Mouse (Mus musculus): ENCODE results near the gene Slc35b4. TPM values are rescaled to one million over a fixed set of nuclear protein-coding genes. Genes with fewer than 3 reads are reported as not detected.

The Slc35b4 gene
- polyA plus RNA-seq, 1 experiment from 2014 or later = 36.3 TPM

DNA sequence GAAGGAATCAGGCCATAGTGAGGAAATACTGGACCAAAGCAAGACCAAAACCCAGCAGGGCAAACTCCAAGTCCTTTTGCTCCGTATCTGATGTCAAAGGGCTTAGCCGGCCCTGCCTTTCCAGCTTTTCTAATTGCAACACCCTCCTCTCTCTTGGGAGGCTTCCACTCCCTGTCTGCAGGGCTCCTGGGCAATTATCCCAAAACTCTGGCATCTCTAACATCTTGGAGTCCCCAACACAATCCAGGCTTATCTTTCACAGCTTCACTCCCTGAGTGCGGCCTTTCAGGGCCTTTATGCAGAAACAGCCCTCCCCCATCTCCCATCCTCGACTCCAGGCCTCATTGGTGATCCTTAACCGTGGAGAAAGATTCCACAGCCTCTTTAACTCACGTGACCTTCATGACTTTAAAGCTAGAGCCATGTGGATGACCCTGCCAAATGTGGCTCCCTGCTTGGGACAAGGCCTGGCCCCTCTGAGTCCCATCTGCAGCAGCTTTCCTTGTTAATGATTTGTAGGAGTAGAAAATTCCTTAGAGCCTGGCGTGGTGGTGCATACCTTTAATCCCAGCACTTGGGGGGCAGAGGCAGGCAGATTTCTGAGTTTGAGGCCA is 11.2 kb upstream of the Slc35b4 start:
- 36% methylated on average over 7 of the region's 7 CpGs for WGBS
- ATAC-seq (ENCODE audit: extremely low read depth, insufficient number of reproducible peaks, low FRiP score, low TSS enrichment) = no peak
- no peaks in the 10 kb centered on the region for H3K27me3 ChIP-seq (replicated peaks)

DNA sequence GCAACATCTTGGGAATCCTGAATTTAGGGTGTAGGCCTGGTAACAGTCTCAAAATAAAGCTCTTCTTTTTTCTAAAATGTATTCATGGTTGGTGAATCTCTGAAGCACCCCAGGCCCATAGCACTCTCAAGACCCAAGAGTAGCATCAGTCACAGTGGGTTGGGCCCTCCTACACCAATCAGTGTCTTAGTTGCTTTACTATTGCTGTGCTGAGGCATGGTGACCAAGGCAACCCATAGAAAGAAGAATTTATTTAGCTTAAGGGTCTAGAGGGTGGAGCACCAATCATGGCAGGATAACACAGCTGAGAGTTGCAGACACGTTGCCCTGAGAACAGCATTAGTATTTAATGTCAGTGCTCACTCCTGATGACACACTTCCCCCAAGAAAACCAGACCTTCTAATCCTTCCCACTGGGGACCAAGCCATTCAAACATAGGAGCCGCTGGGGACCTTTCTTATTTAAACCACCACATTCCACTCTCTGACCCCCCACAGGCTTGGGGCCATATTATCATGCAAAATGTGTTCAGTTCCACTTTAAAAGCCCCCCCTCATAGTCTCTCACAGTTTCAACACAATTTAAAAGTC is 10.5 kb upstream of the Slc35b4 start:
- ATAC-seq (ENCODE audit: extremely low read depth, insufficient number of reproducible peaks, low FRiP score, low TSS enrichment) = no peak
- 61% methylated on average over 2 of the region's 2 CpGs for WGBS
- H3K4me3 ChIP-seq = no peak overlapping the region
- H3K36me3 ChIP-seq = no peaks in the 10 kb centered on the region
- H3K9ac ChIP-seq = no peak overlapping the region
- no peak overlapping the region for H3K4me2 ChIP-seq
- H3K4me1 ChIP-seq = peaks cover 5% of the 10 kb centered on the region; the same call in 1 of the 2 replicates
- H3K27ac ChIP-seq (replicated peaks) = no peak overlapping the region
- no peaks in the 10 kb centered on the region for H3K9me3 ChIP-seq
- no peaks in the 10 kb centered on the region for H3K27me3 ChIP-seq (replicated peaks)

More for the DNA sequence above, 11.2 kb upstream of the Slc35b4 start:
- H3K9ac ChIP-seq = no peak overlapping the region
- H3K9me3 ChIP-seq = no peaks in the 10 kb centered on the region
- no peak overlapping the region for H3K4me2 ChIP-seq
- H3K4me3 ChIP-seq = no peak overlapping the region
- peaks cover 5% of the 10 kb centered on the region; the same call in 1 of the 2 replicates for H3K4me1 ChIP-seq
- no peaks in the 10 kb centered on the region for H3K36me3 ChIP-seq
- no peak overlapping the region for H3K27ac ChIP-seq (replicated peaks)

DNA sequence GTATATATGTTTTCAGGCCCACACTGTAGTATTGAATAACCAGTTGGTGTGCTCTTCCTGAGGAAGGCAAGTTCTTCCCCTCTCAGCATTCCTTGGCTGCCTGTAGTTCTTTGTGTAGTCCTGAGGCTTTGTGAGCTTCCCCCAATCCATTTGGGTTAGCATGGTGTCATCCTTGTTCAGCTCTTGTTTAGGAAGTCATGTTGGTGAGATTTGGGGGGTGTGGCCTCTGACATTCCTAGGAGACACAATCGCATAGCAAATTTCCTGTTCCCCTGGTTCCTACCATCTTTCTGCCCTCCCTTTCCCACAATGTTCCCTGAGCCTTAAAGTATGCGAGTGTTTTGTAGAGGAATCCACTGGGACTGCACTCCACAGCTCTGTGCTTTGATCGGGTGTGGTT is 6.4 kb upstream of the Slc35b4 start:
- H3K9ac ChIP-seq = no peak overlapping the region
- no peak overlapping the region for H3K4me3 ChIP-seq
- H3K4me2 ChIP-seq = no peak overlapping the region
- H3K9me3 ChIP-seq = no peaks in the 10 kb centered on the region; the same call in 1 of the 2 replicates
- peaks cover 5% of the 10 kb centered on the region; the same call in 1 of the 2 replicates for H3K4me1 ChIP-seq
- H3K36me3 ChIP-seq = no peaks in the 10 kb centered on the region
- WGBS = 85% methylated on average over 3 of the region's 3 CpGs
- ATAC-seq (ENCODE audit: extremely low read depth, insufficient number of reproducible peaks, low FRiP score, low TSS enrichment) = no peak
- no peak overlapping the region for H3K27ac ChIP-seq (replicated peaks)
- H3K27me3 ChIP-seq (replicated peaks) = no peaks in the 10 kb centered on the region

DNA sequence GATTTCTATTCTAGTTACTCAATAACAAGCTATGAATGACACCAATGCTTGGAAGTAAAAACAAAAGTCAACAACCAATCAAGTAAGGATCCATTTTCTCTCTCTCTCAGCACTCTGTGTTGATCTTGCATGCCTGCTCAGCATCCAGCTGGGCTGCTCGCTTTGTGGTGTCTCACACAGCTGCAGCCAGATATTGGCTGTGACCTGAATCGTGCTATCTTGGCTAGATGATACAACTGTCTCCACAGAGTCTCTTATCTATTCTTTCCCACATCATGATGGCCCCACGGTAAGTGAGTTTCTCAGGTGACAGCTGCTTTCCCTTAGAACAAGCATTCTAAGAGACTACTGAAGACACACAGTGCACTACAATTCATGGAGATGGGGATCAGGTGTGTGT is 5.0 kb upstream of the Slc35b4 start:
- Histone ChIP-seq H3K4me1 (peaks cover 3% of the 10 kb centered on the region; the same call in 1 of the 2 replicates), H3K9me3 (no peaks in the 10 kb centered on the region; the same call in 1 of the 2 replicates), H3K27me3 (replicated peaks) (no peaks in the 10 kb centered on the region), H3K9ac (no peak overlapping the region), H3K36me3 (no peaks in the 10 kb centered on the region), H3K4me3 (no peak overlapping the region), H3K27ac (replicated peaks) (no peak overlapping the region), H3K4me2 (no peak overlapping the region)
- WGBS = 38% methylated on average over 3 of the region's 3 CpGs
- ATAC-seq (ENCODE audit: extremely low read depth, insufficient number of reproducible peaks, low FRiP score, low TSS enrichment) = no peak

DNA sequence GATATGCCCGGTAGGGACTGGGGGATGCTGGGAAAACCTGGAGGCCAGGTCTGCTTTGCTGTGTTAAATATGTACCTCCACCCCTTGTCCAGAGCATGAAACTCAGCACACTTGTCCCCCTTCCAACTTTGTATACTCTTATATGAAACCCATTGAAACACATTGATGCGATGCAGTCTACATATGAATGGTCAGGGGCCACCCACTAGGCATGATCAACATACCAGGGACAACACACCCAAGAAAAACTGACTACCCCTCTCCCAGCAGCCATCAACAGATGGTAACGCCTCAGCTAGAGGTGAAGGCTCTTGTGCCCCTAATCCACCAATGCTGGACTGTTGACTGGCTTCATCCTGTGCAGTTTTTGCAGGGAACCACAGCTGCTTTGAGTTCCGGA is 3.0 kb upstream of the Slc35b4 start:
- H3K4me3 ChIP-seq = no peak overlapping the region
- H3K4me1 ChIP-seq = peaks cover 15% of the 10 kb centered on the region
- H3K36me3 ChIP-seq = no peaks in the 10 kb centered on the region
- H3K27ac ChIP-seq (replicated peaks) = no peak overlapping the region
- no peak overlapping the region for H3K9ac ChIP-seq
- ATAC-seq (ENCODE audit: extremely low read depth, insufficient number of reproducible peaks, low FRiP score, low TSS enrichment) = no peak
- no peaks in the 10 kb centered on the region; the same call in 1 of the 2 replicates for H3K9me3 ChIP-seq
- H3K27me3 ChIP-seq (replicated peaks) = no peaks in the 10 kb centered on the region
- no peak overlapping the region for H3K4me2 ChIP-seq
- WGBS = 77% methylated on average over 4 of the region's 4 CpGs

DNA sequence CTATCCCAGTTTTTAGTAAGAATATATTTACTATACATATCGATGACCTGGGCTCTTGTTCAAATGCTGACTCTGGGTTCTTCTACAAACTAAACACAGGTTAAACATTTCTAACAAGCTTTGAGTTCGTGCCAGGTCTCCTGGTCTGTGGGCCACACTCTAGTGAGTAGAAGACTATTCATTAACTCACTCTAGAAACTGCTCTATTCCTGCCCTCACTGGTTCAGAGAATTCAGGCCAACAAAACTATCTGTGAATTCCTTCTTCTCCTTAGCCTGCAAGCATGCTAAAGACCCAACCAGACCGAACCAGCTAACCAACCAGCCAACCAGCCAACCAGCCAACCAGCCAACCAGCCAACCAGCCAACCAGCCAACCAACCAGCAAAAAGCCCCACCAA is 2.1 kb upstream of the Slc35b4 start:
- Histone ChIP-seq H3K4me2 (no peak overlapping the region), H3K9me3 (no peaks in the 10 kb centered on the region; the same call in 1 of the 2 replicates), H3K27ac (replicated peaks) (no peak overlapping the region), H3K4me3 (no peak overlapping the region), H3K4me1 (peaks cover 20% of the 10 kb centered on the region), H3K9ac (no peak overlapping the region), H3K27me3 (replicated peaks) (no peaks in the 10 kb centered on the region), H3K36me3 (no peaks in the 10 kb centered on the region)
- no peak for ATAC-seq (ENCODE audit: extremely low read depth, insufficient number of reproducible peaks, low FRiP score, low TSS enrichment)
- 72% methylated on average over 3 of the region's 3 CpGs for WGBS

DNA sequence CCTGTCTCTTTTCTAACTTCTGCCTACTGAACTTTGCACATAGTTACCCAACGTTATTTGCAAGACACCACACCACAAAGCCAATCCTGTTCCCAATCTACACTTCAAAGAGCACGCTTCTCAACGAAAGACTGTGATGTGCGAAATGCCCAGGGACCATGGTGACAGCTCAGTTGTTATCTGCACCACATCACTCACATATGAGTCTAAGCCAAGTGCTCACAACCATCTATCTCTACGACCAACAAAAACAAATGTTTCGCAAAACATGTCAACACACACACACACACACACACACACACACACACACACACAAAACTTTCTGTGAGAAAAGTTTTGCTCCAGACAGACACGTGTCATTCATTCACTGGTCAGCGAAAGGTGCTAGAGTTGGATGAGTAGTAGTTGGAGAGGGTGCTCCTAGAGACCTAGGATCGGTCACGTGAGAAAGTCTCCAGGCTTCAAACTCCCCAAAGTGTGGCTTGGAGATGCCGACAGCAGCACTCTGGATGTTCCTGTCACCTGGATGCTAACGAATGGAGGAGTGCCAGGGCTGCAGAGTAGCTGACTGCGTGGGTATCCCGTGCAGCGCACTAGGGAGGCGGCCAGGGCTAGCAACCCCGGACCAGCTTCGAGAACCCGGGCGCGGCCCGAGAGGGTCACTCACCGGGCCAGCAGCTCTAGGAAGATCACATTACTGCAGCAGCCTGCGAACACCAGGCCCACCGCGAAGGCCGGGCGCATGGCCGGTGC is 624 bp downstream of the Slc35b4 start:
- Histone ChIP-seq H3K4me2 (peak overlapping the region; percentile 80), H3K27me3 (replicated peaks) (no peaks in the 10 kb centered on the region), H3K9me3 (no peaks in the 10 kb centered on the region; the same call in 1 of the 2 replicates), H3K4me1 (peaks cover 46% of the 10 kb centered on the region), H3K4me3 (peak overlapping the region; percentile 95), H3K9ac (peak overlapping the region; percentile 93), H3K36me3 (peaks cover 5% of the 10 kb centered on the region; the same call in 1 of the 2 replicates), H3K27ac (replicated peaks) (peak overlapping the region; percentile 89)
- ATAC-seq (ENCODE audit: extremely low read depth, insufficient number of reproducible peaks, low FRiP score, low TSS enrichment) = peak; percentile 56
- WGBS = 2% methylated on average over 29 of the region's 29 CpGs

DNA sequence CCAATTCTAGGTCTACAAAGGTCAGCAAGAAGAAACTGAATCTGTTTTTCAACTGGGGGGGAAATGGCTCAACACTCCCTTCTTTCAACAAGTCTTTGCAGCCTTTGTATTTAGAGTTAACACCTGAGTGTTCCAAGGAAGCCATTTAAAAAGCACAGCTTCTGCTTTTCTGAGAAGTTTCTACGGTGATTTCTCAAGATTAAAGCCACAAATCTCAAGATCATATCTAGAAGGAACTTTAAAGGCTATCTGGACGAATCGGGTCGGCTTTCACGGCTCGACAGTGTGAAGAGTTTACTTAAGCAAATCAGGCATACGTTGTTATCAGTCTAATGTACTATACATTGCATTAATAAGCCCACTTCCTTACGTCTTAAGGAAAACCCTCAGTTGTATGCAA is 2.2 kb downstream of the Slc35b4 start:
- WGBS = 62% methylated on average over 8 of the region's 8 CpGs
- peaks cover 59% of the 10 kb centered on the region for H3K4me1 ChIP-seq
- ATAC-seq (ENCODE audit: extremely low read depth, insufficient number of reproducible peaks, low FRiP score, low TSS enrichment) = no peak
- no peaks in the 10 kb centered on the region for H3K9me3 ChIP-seq
- no peak overlapping the region for H3K27ac ChIP-seq (replicated peaks)
- H3K4me2 ChIP-seq = no peak overlapping the region
- peaks cover 13% of the 10 kb centered on the region for H3K36me3 ChIP-seq
- no peaks in the 10 kb centered on the region for H3K27me3 ChIP-seq (replicated peaks)
- no peak overlapping the region for H3K4me3 ChIP-seq
- no peak overlapping the region for H3K9ac ChIP-seq

DNA sequence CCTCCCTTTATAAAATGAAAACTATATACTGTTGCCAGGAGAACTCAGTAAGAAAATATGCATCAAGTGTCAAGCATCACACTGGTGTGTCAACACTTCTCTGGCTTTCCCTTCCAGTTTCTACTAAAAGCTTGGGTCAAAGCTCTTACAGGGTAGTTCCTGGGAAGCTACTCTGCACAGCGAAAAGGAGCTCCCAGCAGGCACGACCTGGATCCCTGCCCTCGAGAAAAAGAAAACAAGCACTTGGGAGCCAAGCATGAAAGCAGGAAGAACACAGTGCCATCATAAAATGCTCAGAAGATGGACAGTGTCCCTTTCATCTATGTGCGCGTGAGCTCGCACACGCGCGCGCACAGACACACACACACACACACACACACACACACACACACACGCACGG is 3.7 kb downstream of the Slc35b4 start:
- 81% methylated on average over 12 of the region's 12 CpGs for WGBS
- Histone ChIP-seq H3K9me3 (no peaks in the 10 kb centered on the region), H3K27ac (replicated peaks) (no peak overlapping the region), H3K36me3 (peaks cover 26% of the 10 kb centered on the region), H3K4me2 (no peak overlapping the region), H3K27me3 (replicated peaks) (no peaks in the 10 kb centered on the region), H3K9ac (no peak overlapping the region), H3K4me1 (peaks cover 59% of the 10 kb centered on the region), H3K4me3 (no peak overlapping the region)
- no peak for ATAC-seq (ENCODE audit: extremely low read depth, insufficient number of reproducible peaks, low FRiP score, low TSS enrichment)

DNA sequence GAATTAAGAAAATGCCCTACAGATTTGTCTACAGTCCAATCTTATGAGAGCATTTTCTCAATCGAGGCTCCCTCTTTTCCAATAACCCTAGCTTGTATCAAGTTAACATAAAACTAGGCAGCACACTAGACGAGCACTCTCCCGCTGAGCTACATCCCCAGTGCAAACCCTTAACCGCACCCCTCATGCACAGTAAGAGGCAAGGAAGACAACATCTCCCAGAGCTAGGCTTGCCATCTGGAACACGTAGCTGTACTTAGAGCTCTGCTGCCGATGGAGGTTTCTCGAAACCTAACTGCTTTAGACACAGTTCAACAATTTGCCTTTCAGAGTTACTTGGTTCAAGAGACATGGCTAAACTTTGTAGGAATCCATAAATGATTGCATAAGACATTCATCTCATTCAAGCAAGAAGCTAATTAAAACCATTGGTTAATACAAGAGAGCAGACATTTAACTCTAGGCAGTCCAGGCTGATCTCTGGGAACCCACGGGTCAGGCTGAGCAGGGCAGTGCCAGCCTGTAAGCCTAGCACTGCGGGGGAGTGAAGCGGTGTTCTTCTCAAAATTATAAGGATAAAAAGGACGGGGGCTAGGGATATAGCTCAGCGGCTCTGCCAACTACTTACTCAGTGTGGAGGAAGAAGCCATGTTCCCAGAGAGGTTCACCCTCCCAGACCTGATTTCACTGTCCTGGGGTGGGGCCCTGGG is 5.0 kb downstream of the Slc35b4 start:
- no peaks in the 10 kb centered on the region for H3K27me3 ChIP-seq (replicated peaks)
- no peaks in the 10 kb centered on the region for H3K9me3 ChIP-seq
- H3K4me2 ChIP-seq = no peak overlapping the region
- 86% methylated on average over 12 of the region's 12 CpGs for WGBS
- peaks cover 56% of the 10 kb centered on the region for H3K4me1 ChIP-seq
- ATAC-seq (ENCODE audit: extremely low read depth, insufficient number of reproducible peaks, low FRiP score, low TSS enrichment) = no peak
- no peak overlapping the region for H3K4me3 ChIP-seq
- H3K36me3 ChIP-seq = peaks cover 34% of the 10 kb centered on the region
- H3K9ac ChIP-seq = no peak overlapping the region
- no peak overlapping the region for H3K27ac ChIP-seq (replicated peaks)

DNA sequence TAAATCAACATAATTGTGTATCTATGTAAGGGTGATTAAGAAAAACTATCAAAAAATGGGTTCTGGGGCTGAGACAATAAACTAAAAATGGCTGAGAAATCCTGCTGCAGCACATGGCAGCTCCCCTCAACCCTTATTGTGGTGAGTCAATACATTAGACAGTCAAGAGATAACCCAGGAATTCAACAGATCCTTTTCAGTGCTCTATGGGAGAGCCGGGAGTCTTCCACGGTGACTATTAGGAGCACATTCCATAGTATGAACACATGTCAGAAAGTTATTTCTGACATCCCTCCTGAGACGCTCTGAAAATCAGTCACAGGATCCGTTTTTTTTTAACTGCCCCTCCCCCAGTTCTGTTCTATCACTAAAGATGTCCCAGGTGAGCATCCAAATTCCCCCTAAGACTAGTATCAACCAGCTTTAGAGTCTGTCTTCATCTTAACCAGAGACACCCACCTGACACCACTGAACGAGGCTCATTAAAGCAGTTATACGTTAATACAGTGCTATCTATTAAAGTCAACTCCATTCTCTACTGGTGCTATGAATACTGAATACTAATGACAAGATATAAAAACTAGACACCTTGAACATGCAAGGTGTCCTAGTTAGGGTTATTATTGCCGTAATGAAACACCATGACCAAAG is 5.9 kb downstream of the Slc35b4 start:
- H3K4me2 ChIP-seq = peak overlapping the region; percentile 11; the same call in 1 of the 2 replicates
- 41% methylated on average over 7 of the region's 7 CpGs for WGBS
- no peak for ATAC-seq (ENCODE audit: extremely low read depth, insufficient number of reproducible peaks, low FRiP score, low TSS enrichment)

More for the DNA sequence above, 5.9 kb downstream of the Slc35b4 start:
- Histone ChIP-seq H3K27ac (replicated peaks) (peak overlapping the region; percentile 77), H3K4me3 (no peak overlapping the region), H3K9me3 (no peaks in the 10 kb centered on the region), H3K27me3 (replicated peaks) (no peaks in the 10 kb centered on the region), H3K4me1 (peaks cover 52% of the 10 kb centered on the region), H3K36me3 (peaks cover 44% of the 10 kb centered on the region), H3K9ac (no peak overlapping the region)

All from heart, embryonic 13.5 days (tissue).